Mouse (Mus musculus) forebrain, embryonic 12.5 days (tissue): ENCODE data around the gene Rnf144a. TPM values are rescaled to one million over a fixed set of nuclear protein-coding genes. Genes with fewer than 3 reads are reported as not detected.
A peak's percentile ranks its signal among the peaks of the same experiment; 100 is the strongest.
"Not testable (repeated sequence)": the region's sequence is repeated elsewhere in the genome, so short reads cannot be mapped to it uniquely, and the experiment has no call there.

Experiments
- ATAC-seq: fragments of 200-750 bp; cut with Nextera tagmentation; 2 replicates; pipeline ENCODE4 v1.8.0; 2017; ENCODE audit warnings: moderate TSS enrichment; ENCODE audit not compliant: low FRiP score
- H3K27ac ChIP-seq: fragments of 300-500 bp; sonication (generic); 2 replicates; pipeline ENCODE4 v1.5.1; 2016; ENCODE audit warnings: mild to moderate bottlenecking
- H3K27me3 ChIP-seq: fragments of 300-500 bp; sonication (generic); 2 replicates; pipeline ENCODE4 v1.6.1; 2016; ENCODE audit warnings: mild to moderate bottlenecking
- H3K36me3 ChIP-seq: fragments of 300-500 bp; sonication (generic); replicated peaks from 2 replicates; pipeline ENCODE4 v1.6.1; 2016; ENCODE audit warnings: mild to moderate bottlenecking
- H3K4me1 ChIP-seq: fragments of 300-500 bp; sonication (generic); 2 replicates; pipeline ENCODE4 v1.6.1; 2016
- H3K4me2 ChIP-seq: fragments of 300-500 bp; sonication (generic); 2 replicates; pipeline ENCODE4 v1.6.1; 2016; ENCODE audit warnings: mild to moderate bottlenecking, moderate library complexity
- H3K4me3 ChIP-seq: fragments of 300-500 bp; sonication (generic); replicated peaks from 2 replicates; pipeline ENCODE4 v1.5.1; 2016; ENCODE audit warnings: mild to moderate bottlenecking
- H3K9ac ChIP-seq: fragments of 300-500 bp; sonication (generic); 2 replicates; pipeline ENCODE4 v1.6.1; 2016; ENCODE audit warnings: mild to moderate bottlenecking
- H3K9me3 ChIP-seq: fragments of 300-500 bp; sonication (generic); 2 replicates; pipeline ENCODE4 v1.6.1; 2016
- WGBS: fragments of 180-500 bp; shearing (Covaris S2); methylation state at CpG from one replicate; pipeline ENCODE4 v1.1.7; 2016; 5-methylcytosine and 5-hydroxymethylcytosine counted together
- polyA plus RNA-seq: library from polyadenylated mRNA; unstranded; fragments of >200 nt; fragmentation: Nextera tagmentation; extraction: Ambion mirVana; gene quantifications from 2 replicates; pipeline ENCODE4 v1.2.1, GENCODE M21; 2016

Rnf144a gene
- polyA plus RNA-seq, 1 experiment from 2014 or later, result 50.7 TPM

DNA sequence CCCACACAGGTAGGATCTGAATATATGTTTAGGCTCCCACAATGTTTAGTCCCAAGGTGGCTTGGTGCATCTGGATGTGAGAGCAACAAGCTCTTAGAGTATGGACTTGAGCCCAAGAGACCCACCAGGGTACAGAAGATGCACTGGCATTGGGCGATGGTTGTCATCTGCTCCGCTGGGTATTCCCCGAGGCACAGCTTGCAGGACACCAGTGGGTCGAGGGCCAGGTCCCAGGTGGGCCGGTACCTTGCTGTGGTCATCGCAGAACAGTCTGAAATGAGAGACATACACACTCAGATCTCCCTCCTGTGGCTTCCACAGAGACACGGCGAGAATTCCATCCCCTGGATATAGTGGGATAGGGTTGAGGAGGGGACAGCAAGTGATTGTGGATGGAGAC, 75.9 kb downstream of the Rnf144a start:
- no peak for ATAC-seq
- H3K4me3 ChIP-seq, result no peak overlapping the region
- no peak overlapping the region for H3K9ac ChIP-seq
- no peaks in the 10 kb centered on the region for H3K27me3 ChIP-seq
- no peak overlapping the region for H3K27ac ChIP-seq
- H3K4me2 ChIP-seq, result no peak overlapping the region
- H3K4me1 ChIP-seq, result 0 out of 2 replicates have a peak, but pooled peaks cover 6% of the 10 kb centered on the region
- WGBS, result 96% methylated on average over 8 of the region's 8 CpGs
- H3K36me3 ChIP-seq, result peaks cover 30% of the 10 kb centered on the region
- H3K9me3 ChIP-seq, result no peaks in the 10 kb centered on the region

DNA sequence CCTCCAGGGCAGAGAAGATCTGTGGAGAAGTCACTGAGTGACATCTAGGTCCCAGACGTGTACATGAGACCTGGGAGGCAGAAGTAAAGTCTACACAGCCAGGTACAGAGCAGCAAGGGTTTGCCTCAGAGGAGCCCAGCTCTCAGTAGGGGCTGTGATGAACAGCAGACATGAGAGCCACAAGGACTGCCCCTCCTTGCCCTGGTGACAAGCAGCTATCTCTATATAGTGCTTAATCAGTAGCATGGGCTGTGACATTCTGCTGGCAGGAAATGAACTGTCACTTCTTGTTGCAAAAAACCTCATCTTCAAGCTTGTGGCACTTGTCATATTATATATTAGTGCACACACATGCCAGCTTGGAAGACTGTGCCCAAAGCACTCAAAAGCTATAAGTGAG, 81.4 kb downstream of the Rnf144a start:
- H3K27me3 ChIP-seq, result no peaks in the 10 kb centered on the region
- WGBS, result 64% methylated on average over 1 of the region's 1 CpGs
- peaks cover 35% of the 10 kb centered on the region for H3K36me3 ChIP-seq
- no peak overlapping the region for H3K4me3 ChIP-seq
- no peaks in the 10 kb centered on the region for H3K4me1 ChIP-seq
- no peak overlapping the region for H3K9ac ChIP-seq
- H3K9me3 ChIP-seq, result no peaks in the 10 kb centered on the region
- H3K4me2 ChIP-seq, result no peak overlapping the region
- no peak overlapping the region for H3K27ac ChIP-seq
- ATAC-seq, result no peak

DNA sequence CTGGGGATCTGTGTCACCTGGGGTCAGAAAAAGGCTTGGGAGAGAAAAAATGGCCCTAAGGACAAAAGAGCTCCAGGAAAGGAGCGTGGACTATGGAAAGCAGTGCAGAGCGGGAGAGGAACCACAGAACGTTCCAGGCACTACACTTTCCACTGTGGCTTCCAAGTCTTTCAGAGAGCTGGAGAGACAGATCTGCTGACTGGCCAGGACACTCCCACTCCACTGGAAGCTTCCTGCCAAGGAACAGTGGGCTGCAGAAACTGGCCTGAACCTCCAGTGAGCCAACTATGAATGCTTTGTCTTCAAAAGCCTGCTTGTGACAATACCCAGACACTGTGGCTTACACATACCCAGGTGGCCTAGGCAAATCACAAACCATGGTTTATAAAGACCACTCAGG, 84.0 kb downstream of the Rnf144a start:
- Histone ChIP-seq H3K27me3 (no peaks in the 10 kb centered on the region), H3K9ac (no peak overlapping the region), H3K4me3 (no peak overlapping the region), H3K9me3 (no peaks in the 10 kb centered on the region), H3K4me2 (no peak overlapping the region), H3K27ac (no peak overlapping the region), H3K36me3 (peaks cover 27% of the 10 kb centered on the region), H3K4me1 (no peaks in the 10 kb centered on the region)
- no peak for ATAC-seq
- WGBS, result 78% methylated on average over 3 of the region's 3 CpGs

DNA sequence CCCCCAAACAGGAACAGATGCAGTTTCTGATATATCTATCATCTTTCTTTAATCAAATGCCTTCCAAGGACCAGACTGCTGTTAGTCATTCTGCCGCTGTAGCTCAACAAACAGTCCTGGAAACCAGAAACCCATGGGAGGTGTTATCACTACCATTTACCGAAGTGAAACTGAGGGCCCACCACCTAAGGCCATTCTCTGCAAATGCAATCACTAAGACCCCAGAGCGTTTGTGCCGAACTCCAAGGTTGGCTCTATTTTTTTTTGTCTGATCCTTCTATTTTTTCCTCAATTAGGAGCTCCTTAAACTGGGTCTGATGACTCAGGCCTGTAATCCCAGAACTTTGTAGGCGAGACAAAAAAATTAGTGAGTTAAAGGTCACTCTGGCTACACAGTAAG, 85.3 kb downstream of the Rnf144a start:
- no peak for ATAC-seq
- Histone ChIP-seq H3K36me3 (peaks cover 38% of the 10 kb centered on the region), H3K4me1 (no peaks in the 10 kb centered on the region), H3K27me3 (no peaks in the 10 kb centered on the region), H3K27ac (no peak overlapping the region), H3K9ac (no peak overlapping the region), H3K4me2 (no peak overlapping the region), H3K4me3 (no peak overlapping the region), H3K9me3 (no peaks in the 10 kb centered on the region)
- WGBS, result 88% methylated on average over 5 of the region's 5 CpGs

DNA sequence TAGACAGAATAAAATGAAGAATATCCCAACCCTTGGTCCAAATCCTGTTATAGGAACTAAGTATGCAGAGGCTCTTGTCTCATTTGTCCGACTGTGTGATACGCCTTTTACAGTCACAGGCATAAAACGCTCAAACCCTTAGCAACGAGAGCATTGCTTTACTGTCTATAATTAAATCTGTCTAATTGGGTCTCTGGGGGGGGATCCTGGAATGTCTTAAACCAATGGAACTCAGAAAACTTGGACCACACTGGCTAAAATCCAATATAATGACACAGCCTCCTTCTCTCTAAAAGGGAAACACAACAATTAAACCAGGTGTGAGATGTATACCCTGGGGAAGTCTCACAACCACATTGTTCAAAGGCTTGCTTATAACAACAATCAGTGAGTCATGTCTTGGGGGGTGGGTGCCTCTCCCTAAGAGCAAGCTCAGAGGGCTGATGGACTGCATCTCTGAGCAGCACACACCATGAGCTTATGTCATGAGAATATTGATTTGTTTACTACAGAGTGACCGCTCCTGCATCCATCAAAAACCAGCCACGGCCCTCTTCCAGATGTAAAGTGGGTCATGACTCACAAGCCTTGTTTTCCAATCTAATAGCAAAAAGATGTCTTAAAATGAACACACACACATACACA, 85.9 kb downstream of the Rnf144a start:
- Histone ChIP-seq H3K4me3 (no peak overlapping the region), H3K9ac (no peak overlapping the region), H3K4me2 (no peak overlapping the region), H3K9me3 (no peaks in the 10 kb centered on the region), H3K27me3 (no peaks in the 10 kb centered on the region), H3K4me1 (no peaks in the 10 kb centered on the region), H3K36me3 (peaks cover 43% of the 10 kb centered on the region), H3K27ac (no peak overlapping the region)
- ATAC-seq, result no peak
- 83% methylated on average over 6 of the region's 6 CpGs for WGBS

DNA sequence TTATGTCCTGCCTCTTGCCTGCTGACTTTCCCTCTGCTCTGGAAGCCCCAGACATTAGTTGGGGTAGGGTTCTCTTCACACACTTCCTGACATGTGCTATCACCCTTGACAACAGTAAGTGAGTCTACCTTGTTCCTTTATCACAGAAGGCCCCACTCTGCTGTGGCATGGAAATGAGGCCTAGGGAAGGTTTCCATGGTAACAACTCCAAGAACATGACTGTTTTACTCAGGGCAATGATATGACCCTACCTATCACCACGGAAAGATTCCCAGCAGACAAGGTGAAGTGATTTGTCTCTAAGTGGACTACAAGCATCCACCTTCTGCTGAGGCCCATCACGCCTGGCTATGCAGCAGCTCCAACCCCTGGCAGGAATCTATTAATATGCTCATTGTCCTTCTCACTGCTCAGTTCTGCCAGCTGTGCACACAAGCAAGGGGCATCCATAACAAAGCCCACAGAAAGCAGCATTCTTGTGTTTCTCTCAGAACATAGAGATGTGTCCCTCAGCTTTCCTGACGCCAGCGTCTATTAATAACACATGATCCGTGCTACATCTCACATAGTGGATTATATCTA, 91.2 kb downstream of the Rnf144a start:
- 89% methylated on average over 5 of the region's 5 CpGs for WGBS
- H3K4me3 ChIP-seq, result no peak overlapping the region
- no peak overlapping the region for H3K9ac ChIP-seq
- peaks cover 65% of the 10 kb centered on the region for H3K36me3 ChIP-seq
- H3K9me3 ChIP-seq, result no peaks in the 10 kb centered on the region
- no peak for ATAC-seq
- H3K27me3 ChIP-seq, result no peaks in the 10 kb centered on the region
- no peaks in the 10 kb centered on the region for H3K4me1 ChIP-seq
- no peak overlapping the region for H3K27ac ChIP-seq
- H3K4me2 ChIP-seq, result no peak overlapping the region

DNA sequence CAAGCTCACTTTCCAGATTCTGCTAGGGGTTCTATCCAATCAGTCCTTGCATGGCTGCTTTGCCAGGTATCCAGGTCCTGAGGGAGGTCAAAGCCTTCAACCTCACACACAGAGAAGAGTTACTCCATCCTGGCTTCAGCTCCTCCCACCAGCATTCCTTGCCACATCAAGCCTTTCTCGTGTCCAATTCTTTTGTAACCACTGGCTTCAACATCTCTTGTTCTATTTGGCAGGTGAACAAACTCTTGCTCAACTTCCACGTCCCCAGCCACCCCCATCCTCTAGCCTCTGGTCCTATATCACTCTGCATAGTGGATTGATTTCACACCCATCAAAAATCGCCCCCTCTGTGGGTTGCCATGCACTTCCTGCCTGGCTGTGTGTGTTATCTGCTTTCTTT, 98.8 kb downstream of the Rnf144a start:
- no peak overlapping the region for H3K27ac ChIP-seq
- no peak overlapping the region for H3K4me3 ChIP-seq
- no peak for ATAC-seq
- H3K4me2 ChIP-seq, result no peak overlapping the region
- H3K27me3 ChIP-seq, result no peaks in the 10 kb centered on the region
- no peaks in the 10 kb centered on the region for H3K4me1 ChIP-seq
- H3K9me3 ChIP-seq, result no peaks in the 10 kb centered on the region
- no peak overlapping the region for H3K9ac ChIP-seq
- WGBS, result 84% methylated on average over 3 of the region's 3 CpGs
- H3K36me3 ChIP-seq, result peaks cover 80% of the 10 kb centered on the region

DNA sequence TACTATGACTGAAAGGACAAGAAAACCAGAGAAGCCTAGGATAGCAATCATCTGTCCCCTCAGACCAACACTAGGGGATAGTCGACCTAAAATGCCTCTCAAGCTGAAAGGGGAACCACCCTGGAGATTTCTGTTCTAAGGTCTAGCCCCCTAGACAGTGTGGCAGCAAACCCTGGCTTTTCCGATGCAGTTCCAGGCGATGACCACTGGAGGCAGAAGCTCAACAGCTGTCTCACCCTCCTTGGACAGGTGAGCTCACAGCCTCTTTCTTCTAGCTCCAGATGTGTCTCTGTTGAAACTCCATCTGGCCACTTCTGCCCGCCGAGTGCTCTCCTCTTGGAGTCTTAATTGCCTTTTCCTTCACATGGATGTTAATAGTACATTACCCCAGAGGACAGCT, 100.1 kb downstream of the Rnf144a start:
- Histone ChIP-seq H3K9me3 (no peaks in the 10 kb centered on the region), H3K9ac (no peak overlapping the region), H3K27ac (no peak overlapping the region), H3K4me2 (no peak overlapping the region), H3K4me3 (no peak overlapping the region), H3K36me3 (peaks cover 78% of the 10 kb centered on the region), H3K27me3 (no peaks in the 10 kb centered on the region), H3K4me1 (no peaks in the 10 kb centered on the region)
- 58% methylated on average over 5 of the region's 5 CpGs for WGBS
- ATAC-seq, result no peak

DNA sequence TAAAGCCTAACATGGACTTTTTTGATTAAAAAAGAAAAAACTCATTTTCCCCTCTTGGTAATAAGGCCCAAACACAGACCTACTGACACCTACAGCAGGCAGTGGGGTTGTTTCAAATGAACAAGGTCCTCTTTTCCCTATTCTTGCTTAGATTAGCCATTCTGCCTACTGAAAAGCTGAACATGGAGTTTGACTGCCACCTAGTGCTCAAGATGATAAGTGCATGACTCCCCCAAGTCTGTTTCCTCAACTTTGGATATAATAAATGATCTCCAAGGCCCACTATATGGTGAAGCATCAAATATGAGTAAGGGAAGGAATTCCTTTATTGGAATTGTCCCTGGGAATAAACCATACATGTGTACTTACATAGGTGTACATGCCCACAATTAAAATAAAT, 103.5 kb downstream of the Rnf144a start:
- Histone ChIP-seq H3K9me3 (no peaks in the 10 kb centered on the region), H3K4me2 (no peak overlapping the region), H3K36me3 (peaks cover 73% of the 10 kb centered on the region), H3K4me3 (no peak overlapping the region), H3K27ac (no peak overlapping the region), H3K4me1 (no peaks in the 10 kb centered on the region), H3K27me3 (no peaks in the 10 kb centered on the region), H3K9ac (no peak overlapping the region)
- no peak for ATAC-seq

DNA sequence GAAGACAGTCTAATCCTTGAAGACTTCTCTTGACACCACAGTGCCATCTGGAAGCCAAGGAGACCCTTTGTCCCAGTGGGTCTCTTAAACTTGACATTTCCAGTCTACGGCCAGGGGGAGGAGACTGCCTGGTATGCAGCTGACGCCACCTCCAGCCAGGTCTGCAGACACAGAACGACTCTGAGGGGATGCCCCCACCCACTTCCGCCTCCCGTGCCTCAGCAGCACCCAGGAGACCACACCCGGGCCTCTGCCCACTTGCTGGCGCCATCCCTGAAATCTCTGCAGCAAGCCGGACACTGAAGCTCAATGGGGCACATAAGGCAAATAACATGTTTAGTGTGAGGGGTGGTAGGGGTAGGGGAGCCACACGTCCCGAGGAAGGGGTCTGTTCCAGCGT, 104.8 kb downstream of the Rnf144a start:
- Histone ChIP-seq H3K4me1 (no peaks in the 10 kb centered on the region), H3K4me3 (no peak overlapping the region), H3K27me3 (no peaks in the 10 kb centered on the region), H3K9ac (no peak overlapping the region), H3K36me3 (peaks cover 61% of the 10 kb centered on the region), H3K9me3 (no peaks in the 10 kb centered on the region), H3K4me2 (no peak overlapping the region), H3K27ac (no peak overlapping the region)
- 90% methylated on average over 11 of the region's 11 CpGs for WGBS
- no peak for ATAC-seq

DNA sequence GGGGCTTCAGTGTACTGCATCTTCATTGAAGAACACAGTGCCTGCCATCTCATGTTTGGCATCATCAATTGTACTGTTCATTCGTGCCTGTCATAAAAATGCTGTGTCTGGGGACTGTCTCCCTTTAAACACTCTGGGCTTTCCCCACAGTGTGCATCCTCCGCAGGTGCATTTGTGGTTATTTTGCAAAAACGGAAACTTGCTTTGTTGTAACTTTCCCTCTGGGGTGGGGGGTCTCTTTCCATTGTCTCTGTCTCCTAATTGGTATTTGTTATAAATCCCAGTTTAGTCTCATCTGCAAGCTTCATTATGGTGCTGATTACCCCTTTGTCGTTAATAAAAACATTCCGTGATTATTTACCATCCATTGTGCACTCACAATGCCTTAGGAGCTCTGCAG, 112.2 kb downstream of the Rnf144a start:
- H3K4me3 ChIP-seq, result no peak overlapping the region
- no peak overlapping the region for H3K4me2 ChIP-seq
- WGBS, result 47% methylated on average over 5 of the region's 5 CpGs
- ATAC-seq, result no peak
- H3K4me1 ChIP-seq, result peaks cover 10% of the 10 kb centered on the region
- peaks cover 2% of the 10 kb centered on the region; the same call in 1 of the 2 replicates for H3K36me3 ChIP-seq
- H3K27me3 ChIP-seq, result no peaks in the 10 kb centered on the region
- H3K9me3 ChIP-seq, result no peaks in the 10 kb centered on the region
- H3K27ac ChIP-seq, result no peak overlapping the region
- H3K9ac ChIP-seq, result no peak overlapping the region

DNA sequence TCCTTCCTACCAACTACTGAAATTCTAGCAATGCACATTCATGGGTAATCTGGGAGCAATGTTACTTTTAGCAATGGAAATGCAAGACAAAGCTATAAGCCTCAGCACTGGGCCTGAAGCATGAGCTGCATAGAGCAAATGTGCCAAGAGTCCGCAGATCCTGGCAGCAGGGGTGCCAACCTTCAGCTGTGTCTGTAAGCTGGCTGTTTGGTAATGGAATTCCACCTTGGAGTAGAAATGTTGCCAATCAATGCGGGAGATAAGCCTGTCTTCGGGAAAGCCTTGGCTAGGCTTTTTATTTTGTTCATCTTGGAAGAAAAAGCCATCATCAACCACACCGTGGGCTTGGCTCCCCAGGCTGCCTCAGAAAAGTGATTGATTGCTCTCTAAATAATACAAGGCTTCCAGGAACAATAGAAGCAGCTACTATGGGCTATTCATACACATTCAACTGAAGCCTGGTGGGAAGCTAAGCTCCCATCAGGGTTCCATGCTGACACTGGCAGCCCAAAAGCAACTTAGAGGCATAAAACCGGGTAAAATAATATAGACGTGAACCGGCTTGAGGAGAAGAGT, 115.5 kb downstream of the Rnf144a start:
- no peak overlapping the region for H3K4me3 ChIP-seq
- 21% methylated on average over 7 of the region's 7 CpGs for WGBS
- H3K9me3 ChIP-seq, result no peaks in the 10 kb centered on the region
- ATAC-seq, result no peak
- no peaks in the 10 kb centered on the region for H3K36me3 ChIP-seq
- H3K27me3 ChIP-seq, result no peaks in the 10 kb centered on the region; the same call in 1 of the 2 replicates
- 0 out of 2 replicates have a peak overlapping the region, but pooled peaks have one; percentile 13 for H3K27ac ChIP-seq
- H3K9ac ChIP-seq, result no peak overlapping the region
- peaks cover 10% of the 10 kb centered on the region for H3K4me1 ChIP-seq
- H3K4me2 ChIP-seq, result no peak overlapping the region

DNA sequence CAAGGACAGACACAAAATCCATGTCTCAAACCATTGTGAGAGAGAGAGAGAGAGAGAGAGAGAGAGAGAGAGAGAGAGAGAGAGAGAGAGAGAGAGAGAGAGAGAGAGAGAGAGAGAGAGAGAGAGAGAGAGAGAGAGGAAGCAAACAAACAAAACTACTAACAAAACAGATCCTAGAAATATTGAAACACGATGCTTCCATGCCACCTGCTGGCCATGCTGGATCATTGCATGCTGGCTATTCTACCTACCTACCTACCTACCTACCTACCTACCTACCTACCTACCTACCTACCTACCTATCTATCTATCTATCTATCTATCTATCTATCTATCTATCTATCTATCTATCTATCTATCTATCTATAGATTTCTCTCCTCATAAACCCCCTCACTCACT, 119.1 kb downstream of the Rnf144a start:
- not testable (repeated sequence) for H3K36me3 ChIP-seq, H3K9ac ChIP-seq, ATAC-seq, H3K27ac ChIP-seq, H3K4me2 ChIP-seq, H3K4me1 ChIP-seq, H3K4me3 ChIP-seq, H3K27me3 ChIP-seq, H3K9me3 ChIP-seq
- WGBS, result 30% methylated on average over 1 of the region's 1 CpGs
